Mouse (Mus musculus) embryo, embryonic 9.5 days (tissue): ENCODE measurements around the gene Oard1.
A peak's percentile ranks its signal among the peaks of the same experiment; 100 is the strongest.

Experiments used
- DNase-seq: peaks from one replicate; pipeline ENCODE4 v3.0.0-alpha.2; 2017; ENCODE audit errors: extremely low spot score

The Oard1 gene

DNA sequence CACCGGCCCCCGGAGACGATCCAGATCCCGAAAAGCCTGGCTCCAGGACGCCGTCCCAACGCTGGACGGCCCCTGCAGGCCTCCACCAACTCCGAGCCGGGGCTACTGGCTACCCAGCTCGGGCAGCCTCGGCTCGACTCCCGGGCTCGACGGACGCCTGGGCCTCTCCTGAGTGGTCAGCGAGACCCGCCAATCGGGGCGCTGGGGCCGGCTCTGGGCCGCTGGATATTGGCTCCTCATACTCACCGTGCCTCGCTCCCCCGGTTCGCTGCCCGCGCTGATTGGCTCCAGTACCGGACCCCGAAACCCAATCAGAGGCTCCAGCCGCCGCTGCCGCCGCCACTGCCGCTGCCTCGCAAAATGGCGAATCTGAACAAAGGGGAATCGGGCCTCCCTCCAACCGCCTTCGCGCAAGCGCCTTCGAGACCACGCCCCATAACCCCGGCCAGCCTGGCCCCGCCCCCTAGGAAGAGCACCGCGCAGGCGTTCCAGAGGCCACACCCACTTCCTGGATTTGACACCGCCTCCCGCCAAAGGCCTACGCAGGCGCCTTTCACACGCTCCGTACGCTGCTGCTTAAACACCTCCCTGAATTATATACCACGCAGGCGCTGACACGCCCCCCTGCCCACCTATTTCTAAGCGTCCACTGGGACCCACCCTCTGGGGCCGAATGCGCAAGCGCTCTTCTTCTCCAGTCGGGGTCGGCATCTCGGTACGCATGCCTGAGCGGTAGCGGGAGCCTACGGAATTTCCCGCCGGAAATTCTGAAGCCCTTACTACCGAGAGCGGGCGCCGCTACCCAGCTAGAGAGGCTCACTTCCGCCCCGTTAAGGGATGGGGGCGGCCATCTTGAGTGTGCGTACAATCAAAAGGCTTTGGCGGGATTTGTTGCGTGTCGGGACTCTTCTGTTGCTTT lies at the start of gene Oard1, which contains the start of gene Nfya:
Oard1 (plus strand) TSS at position 635 of the 919 bp plus-strand sequence.
Nfya (minus strand) TSS at position 527 of the 919 bp plus-strand sequence.
- DNase-seq = peak; percentile 100

DNA sequence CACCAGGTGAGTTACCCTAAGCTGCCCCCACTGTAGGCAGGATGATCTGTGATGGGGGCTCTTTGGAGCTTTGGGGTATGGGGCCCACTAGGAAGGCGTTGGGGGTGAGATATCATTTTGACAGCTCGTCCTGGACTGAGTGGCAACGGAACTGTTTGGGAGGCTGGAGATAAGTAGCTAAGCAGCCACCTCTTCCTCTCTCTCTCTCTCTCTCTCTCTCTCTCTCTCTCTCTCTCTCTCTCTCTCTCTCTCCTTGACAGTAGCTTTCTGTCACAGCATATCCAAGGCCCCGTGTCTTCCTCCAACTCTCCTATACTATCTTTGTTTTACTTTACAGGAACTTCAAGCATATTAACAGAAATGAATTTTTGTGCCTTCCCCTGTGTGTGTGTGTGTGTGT lies 49.4 kb upstream of the Oard1 start:
- DNase-seq = no peak

DNA sequence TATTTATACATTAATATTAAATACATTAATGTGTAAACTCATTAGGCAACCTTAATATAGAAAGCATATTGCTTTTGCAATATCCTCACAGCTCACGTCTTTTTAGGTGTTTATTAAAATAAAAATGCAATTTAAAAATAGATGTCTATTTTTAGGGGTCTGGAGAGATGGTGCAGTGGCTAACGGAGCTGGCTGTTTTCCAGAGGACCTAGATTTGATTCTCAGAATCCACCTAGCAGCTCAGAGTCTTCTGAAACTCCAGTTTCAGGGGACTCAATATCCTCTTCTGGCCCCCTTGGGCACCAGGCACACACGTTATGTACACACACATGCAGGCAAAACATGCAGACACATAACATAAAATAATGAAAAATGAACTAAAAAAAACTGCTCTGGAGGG lies 47.5 kb upstream of the Oard1 start:
- DNase-seq = no peak

DNA sequence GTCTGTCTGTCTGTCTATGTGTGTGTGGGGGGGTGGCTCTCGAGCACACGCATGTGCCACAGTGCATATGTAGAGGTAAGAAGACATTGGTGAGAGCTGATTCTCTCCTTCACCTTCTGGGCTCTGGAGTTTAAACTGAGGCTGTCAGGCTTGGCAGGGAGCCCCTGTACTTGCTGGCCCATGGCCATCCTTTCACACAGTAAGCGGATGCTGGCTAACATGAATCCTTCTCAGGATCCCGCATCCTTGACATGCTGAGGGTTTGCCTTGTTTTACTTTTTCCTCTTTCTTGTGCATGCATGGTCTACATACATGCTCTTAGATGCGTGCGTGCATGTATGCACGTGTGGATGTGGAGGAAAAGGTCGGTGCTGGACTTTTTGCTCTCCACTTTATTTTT lies 46.8 kb upstream of the Oard1 start:
- DNase-seq = no peak

DNA sequence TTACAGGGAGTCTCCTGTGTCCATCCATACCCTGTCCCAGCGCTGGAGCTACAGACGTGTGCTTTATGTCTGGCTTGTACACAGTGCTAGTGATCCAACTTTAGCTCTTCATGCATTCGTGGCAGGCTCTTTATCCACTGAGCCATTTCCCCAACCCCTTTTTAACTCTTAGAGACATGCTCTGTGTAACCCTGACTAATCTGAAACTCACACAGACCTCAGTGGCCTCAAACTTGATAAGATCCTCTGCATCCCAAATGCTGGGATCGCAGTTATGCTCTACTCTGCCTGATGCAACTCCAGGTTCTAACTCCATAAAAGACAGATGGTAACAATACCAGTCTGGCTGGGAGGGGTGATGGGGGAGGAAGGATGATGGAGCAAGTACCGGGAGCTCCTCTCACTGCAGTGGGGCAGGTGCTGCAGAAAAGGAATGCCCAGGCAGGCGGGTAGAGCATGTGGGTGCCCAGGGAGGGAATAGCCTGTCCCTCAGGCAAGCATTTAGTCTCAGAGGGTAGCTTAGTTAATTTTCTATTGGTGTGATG lies 46.3 kb upstream of the Oard1 start:
- DNase-seq = no peak

DNA sequence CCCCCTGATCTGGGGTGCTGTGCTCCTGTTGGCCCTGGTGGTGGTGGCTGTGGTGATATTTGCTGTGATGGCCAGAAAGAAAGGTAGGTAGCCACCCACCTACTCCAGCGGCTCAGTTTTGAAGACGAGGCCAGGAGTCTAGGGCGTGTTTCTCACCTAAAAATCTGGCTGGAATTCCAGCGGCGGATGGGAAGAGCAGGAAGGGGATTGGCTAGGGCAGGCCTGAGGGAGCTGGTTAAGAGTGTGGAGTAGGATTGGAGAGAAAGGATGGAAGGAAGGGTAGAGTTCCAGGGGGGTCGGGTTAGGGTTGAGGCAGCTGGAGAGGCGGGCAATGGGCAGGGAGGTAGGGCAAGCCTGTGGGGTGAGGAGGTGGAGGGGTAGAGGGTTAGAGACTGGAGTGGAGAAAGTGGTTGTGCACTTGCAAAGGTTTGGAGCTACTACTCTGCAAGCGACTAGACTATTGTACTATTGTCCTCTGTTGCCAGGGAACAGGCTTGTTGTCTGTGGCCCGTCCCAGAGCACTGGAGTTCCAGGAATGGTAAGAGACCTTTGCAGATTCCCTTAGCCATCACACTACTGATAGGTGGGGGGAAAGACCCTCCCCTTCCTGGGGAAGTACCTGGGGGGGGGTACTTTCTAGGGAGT lies 44.2 kb upstream of the Oard1 start:
- DNase-seq = no peak

DNA sequence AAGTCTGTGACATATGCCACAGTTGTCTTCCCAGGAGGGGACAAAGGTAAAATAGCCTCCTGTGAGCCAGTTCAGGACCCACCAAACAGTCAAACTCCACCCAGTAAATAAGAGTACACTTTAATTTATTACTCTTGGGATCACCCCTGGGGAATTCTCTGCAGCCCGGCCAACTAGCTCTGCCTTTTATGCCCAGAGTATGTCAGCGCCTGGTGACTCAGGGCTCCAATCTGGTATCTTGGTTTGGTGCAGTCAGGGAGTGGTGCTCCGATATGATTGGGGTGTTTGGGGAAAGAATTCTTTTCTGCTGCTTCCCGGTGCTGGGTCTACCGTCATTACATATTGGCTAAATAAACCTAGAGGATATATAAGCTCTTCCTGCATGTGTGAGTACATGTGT lies 43.0 kb upstream of the Oard1 start:
- no peak for DNase-seq

DNA sequence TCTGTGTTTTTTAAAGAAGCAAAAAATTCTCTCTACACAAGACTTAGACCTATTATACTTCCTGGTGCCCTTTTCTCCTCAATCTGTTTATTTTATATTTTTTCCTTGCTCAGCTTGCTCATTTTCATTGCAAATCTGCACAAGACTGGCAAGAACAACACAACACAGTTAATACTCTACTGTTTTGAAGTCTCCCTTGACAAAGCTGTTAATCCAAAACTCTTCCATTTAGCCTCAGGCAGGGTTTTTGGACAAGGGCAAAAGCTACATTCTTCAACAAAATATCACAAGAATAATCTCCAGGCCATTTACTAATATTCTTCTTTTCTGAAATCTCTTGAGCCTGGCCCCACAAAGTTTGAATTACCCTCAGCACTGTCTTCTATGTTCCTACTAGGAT lies 38.2 kb upstream of the Oard1 start:
- DNase-seq = no peak

DNA sequence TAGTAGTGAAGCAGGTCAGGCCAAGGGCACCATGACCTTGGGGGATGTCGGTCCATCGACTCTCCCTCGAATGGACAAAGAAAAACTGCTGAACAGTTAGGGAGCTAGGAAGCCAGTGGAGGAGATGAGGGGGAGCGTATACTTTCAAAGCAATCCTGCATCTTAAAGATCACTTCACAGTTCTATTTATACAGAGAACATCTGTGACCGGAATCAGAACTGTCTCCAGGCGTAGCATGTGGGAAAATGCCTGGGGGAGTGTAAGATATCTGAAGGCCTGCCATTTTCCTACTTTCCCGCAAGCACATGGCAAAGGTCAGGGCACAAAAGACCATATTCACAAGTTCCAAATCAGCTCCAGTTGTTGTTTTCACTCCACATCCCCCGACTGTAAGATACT lies 36.8 kb upstream of the Oard1 start:
- no peak for DNase-seq

DNA sequence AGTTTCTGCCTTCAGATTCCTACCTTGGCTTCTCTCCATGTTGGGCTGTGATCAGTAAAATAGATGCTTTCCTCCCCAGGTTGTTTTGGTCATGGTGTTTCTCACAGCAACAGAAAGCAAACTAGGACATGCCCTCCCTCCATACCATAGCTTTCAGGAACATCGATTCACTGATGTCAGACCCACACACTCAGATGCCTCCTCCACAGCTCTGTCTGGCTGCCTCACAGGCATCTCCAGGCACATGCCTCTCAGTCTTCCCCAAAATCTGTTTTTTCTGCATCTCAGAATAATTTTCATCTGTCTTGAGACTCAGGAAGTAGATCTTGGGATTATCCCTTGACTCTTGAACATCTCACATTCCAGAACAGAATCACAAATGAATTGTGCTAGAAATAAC lies 33.7 kb upstream of the Oard1 start:
- no peak for DNase-seq

DNA sequence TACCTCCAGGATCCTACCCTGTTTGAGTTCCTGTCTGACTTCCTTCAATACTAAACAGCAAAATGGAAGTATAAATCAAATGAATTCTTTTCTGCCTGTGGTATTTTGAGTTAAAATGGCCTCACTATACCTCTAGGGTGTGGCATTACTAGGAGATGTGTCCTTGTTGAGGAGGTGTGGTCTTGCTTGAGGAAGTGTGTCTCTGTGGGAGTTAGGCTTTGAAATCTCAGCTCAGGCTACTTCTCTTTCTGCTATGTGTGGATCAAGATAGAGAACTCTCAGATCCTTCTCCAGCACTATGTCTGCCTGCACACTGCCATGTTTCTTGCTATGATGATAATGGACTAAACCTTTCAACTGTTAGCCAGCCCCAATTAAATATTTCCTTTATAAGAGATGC lies 30.8 kb upstream of the Oard1 start:
- no peak for DNase-seq

DNA sequence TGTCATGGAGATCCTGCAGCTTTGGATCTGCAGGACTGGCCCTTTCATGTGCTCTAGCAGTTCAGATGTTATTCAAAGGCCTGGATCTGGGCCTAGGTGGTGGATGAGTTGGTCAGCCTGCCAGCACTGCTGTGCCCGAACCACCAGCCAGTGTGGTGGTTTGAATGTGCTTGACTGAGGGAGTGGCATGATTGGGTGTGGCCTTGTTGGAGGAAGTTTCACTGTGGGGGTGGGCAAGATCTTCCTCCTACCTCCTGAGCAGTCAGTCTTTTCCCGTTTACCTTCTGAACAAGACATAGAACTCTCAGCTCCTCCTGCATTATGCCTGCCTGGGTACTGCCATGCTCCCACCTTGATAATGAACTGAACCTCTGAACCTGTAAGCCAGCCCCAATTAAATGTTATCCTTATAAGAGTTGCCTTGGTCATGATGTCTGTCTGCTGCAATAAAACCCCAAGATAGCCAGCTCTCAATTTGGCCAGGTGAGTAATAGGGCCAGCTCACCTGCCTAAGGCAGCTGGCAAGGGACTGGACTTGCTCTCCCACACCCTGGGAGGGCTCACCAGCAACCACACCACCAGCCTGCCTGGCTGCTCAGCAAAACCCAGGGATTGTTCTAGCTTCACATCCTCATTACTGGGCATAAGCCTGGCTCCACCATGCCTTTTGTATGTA lies 23.9 kb upstream of the Oard1 start:
- DNase-seq = no peak

DNA sequence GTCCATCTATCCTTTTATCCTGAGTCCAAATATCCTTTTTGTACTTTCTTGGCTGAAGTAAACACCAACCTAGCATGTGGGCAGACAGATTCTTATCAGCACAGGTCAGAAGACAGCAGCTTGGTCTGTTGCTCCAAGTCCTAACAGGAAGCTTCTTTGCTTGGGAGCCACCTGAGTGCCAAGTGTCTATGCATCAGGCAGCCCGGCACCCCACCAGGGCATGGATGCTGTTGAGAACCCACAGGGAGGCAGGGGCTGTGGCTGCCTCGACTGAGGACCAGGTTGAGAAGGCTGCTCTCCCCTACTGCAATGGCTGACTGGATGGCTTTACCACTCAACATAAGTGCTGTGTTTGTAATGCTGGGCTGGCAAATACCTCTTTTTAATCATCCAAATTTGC lies 21.1 kb upstream of the Oard1 start:
- no peak for DNase-seq

DNA sequence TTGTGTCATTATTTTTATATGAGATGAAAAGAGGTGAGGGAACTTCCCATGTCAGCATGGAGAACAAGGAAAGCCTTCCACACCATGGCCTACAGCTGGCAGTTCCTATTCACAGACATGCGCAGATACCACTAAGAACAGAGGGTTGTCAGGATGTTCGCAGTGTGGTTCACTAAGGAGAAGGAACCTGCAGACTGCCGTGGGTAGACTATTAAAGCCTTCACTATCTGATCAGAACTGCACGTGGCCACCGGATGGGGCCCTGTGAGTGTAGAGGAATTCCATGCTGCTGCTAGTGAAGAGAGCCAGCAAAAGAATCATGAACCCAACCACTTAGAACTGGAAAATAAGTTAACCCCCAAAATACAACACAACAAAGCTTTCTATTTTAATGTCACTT lies 20.4 kb upstream of the Oard1 start:
- DNase-seq = no peak

DNA sequence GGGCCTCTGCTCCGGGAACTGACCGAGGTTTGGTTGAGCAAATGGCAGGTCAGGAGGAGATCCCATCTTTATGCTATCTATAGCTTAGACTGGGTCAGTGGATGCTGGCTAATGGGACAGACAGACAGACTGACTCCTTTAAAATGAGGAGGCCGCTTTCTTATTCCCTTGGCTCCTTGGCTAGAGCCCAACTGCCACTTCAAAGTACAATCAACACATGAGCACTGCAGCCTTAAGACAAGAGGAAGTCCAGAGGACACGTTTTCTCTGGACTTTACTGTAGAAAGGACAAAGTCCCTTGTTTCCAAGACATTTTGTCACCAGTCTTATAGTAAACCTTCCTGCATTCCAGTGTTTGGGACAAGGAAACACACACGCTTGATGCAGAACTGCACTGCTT lies 18.4 kb upstream of the Oard1 start:
- no peak for DNase-seq

DNA sequence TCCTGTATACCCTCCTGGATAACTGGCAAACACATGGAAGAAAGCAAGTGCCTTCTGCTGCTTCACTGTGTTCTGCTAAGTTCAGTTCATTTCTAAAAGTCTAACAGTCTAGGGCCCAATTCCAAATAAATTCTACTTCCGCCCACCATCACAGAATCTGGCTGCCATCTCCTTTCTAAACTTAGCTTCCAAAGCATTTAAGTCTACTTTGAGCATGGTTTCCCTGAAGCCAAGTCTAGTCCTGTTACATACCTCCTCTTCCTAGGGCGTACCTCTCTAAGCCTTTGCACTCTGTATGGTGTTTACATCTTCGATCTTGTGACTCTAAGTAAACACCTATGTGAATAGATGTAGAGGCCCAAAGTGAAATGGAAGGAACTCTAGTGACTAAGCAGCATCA lies 17.2 kb upstream of the Oard1 start:
- no peak for DNase-seq

DNA sequence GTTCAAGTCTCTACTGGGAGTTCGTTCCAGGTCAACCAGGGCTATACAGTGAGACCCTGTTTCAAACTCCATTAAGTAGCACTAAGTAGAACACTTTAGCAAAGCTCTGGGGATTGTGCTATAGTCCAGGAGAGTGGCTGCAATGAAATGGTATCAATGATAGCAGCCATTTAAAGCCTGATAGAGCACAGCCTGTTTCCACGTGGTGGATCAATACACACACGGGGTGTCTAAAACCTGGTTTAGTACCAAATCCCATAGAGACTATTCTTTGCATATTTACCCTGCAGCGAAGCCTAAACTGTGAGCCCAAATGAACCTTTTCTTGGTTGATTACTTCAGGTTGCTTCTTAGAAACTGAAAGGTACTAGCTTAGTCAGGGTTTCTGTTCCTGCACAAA lies 8.1 kb upstream of the Oard1 start:
- DNase-seq = no peak

DNA sequence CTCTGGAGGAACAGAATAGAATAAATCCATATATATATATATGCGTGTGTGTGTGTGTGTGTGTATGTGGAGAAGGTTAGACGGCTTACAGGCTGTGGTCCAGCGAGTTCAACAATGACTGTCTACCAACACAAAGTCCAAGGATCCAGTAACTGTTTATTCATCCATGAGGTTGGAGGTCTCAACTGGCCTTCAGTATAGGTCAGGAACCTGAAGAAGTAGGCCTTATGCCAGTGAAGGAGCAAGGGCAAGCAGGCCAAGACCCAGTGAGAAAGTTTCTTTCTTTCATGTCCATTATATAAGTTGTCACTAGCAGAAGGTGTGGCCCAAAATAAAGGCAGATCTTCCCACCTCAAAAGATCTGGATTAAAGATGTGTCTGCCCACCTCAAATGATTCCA lies 7.1 kb upstream of the Oard1 start:
- DNase-seq = no peak

DNA sequence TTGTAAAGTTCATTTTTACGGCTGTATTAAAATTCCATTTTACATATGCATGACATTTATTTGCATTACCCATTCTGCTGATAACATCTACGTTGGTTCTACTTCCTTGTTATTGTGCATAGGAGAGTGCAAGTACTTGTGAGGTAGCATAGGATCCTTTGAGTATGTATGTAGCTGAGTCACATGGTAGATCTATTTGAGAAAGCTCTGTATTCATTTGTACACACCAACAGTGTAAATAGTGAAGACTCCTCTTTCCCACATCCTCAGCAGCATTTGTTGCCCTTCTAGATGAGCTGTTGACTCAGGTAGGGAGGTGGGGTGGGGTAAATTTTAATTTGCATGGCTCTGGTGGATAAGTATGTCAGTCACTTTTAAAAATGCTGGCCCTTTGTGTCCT lies 6.0 kb upstream of the Oard1 start:
- DNase-seq = no peak

DNA sequence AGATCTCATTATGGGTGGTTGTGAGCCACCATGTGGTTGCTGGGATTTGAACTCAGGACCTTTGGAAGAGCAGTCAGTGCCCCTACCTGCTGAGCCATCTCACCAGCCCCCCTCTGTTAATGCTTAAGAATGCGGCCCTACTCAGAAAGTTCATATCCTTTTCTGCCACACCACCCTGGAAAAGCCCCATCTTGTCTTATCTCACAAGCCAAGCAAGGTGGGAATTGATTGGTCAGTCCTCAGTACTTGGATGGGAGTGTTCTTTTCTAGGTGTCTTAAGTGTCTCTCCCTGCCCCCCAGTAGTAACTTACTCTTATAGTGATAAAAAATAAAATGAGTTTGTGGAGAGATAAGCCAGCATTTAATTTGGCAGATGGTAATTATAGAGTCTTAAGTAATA lies 5.1 kb upstream of the Oard1 start:
- no peak for DNase-seq

DNA sequence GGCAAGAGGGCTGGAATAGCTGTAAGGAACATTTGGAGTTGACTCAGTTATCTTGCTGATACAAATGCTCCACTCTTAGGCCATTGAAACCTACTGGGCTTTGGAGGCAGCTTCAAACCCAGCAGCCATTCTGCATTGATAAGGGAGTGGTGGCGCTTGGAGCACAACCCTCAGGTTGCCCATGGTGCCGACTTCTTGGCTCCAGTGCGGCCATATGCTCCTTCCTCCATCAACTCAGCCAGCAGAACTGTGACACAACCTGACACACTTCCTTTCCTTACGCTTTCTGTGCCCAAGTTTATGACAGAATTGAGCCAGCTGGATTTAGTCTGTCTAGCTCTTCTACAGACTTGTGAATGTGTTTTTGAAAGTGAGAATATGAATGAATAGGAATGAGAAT lies 2.7 kb upstream of the Oard1 start:
- no peak for DNase-seq

DNA sequence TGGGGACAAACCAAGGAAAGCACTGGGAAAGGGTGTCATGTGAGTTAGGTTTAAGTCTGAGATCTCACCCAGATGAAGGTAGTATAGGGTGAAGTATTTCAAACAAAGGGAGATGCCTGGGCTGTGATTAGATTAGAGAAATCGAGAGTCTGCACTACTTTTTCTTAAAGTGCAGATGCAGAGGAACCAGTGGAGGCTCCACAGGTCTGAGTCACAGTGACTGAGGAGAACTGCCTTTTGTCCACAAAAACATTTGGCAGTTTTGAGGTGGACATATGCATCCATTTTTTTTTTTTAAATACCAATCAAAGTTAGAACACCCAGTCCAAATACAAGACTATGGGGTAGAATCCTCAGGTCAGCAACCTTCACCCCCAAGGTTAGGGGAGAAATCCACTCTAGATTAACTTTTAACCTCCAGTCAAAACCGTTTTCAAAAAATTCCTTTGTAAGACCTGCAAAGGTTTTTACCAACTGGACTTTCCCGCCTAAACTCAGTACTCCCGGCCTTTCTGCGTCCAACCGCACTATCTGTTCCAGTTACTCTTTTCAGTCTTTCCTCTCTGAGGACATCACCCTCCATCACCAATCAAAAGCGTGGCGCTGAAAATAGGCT lies 1.8 kb upstream of the Oard1 start:
- DNase-seq = no peak
